Mouse (Mus musculus) mammary gland, adult 2 months (tissue): ENCODE data around the gene C1qtnf7. TPM values are rescaled to one million over a fixed set of nuclear protein-coding genes. Genes with fewer than 3 reads are reported as not detected.

Source experiments
- polyA plus RNA-seq: library from polyadenylated mRNA; depleted of rRNA; stranded (reverse); fragments of >200 nt; gene quantifications from 2 replicates; pipeline ENCODE4 v1.2.3, GENCODE M21; 2012; ENCODE audit warnings: low replicate concordance; rRNA removed

The C1qtnf7 gene
- polyA plus RNA-seq, result 2.3 and 6.3 TPM in 2 replicates

GRCm38 (mm10) chr5:43515401-43515976 is at the start of gene C1qtnf7:
Gene C1qtnf7, plus strand, starts transcription at chr5:43515538.

GRCm38 (mm10) chr5:43661997-43662961 is 146.9 kb downstream of the C1qtnf7 start, which contains the start of gene Cc2d2a:
Gene Cc2d2a, plus strand, starts transcription at chr5:43662346.

Other genes starting within 250 kb of the C1qtnf7 start
- gene Cc2d2a, start 146.8 kb downstream of the C1qtnf7 start, polyA plus RNA-seq, result 2.3 and 5.5 TPM in 2 replicates